Mouse (Mus musculus): ENCODE measurements around the gene Fam71a.

Fam71a gene

GRCm38 (mm10) chr1:191164717-191165116 is at the start of gene Fam71a:
TSS of gene Fam71a (minus strand) at chr1:191164817.
- in situ Hi-C loops (cut with MboI; ENCODE audit: low pct_unique_long_range_greater_than_20kb in 1 of 2, low sequenced_read_pairs in 2 of 2, unreplicated experiment in 1 of 2), result no loop called here

GRCm38 (mm10) chr1:191211096-191211495 is 46.5 kb upstream of the Fam71a start:
- in situ Hi-C loops (cut with MboI; ENCODE audit: low pct_unique_long_range_greater_than_20kb in 1 of 2, low sequenced_read_pairs in 2 of 2, unreplicated experiment in 1 of 2), result no loop called here

GRCm38 (mm10) chr1:191205791-191206190 is 41.2 kb upstream of the Fam71a start:
- in situ Hi-C loops (cut with MboI; ENCODE audit: low pct_unique_long_range_greater_than_20kb in 1 of 2, low sequenced_read_pairs in 2 of 2, unreplicated experiment in 1 of 2), result no loop called here

- in situ Hi-C loops (cut with MboI; ENCODE audit: low pct_unique_long_range_greater_than_20kb in 1 of 2, low sequenced_read_pairs in 2 of 2, unreplicated experiment in 1 of 2), result no loop called here
Measured at GRCm38 (mm10) chr1:191204876-191205275, 40.3 kb upstream of the Fam71a start.

GRCm38 (mm10) chr1:191203496-191203895 is 38.9 kb upstream of the Fam71a start:
- in situ Hi-C loops (cut with MboI; ENCODE audit: low pct_unique_long_range_greater_than_20kb in 1 of 2, low sequenced_read_pairs in 2 of 2, unreplicated experiment in 1 of 2), result no loop called here

GRCm38 (mm10) chr1:191202208-191202952 is 37.8 kb upstream of the Fam71a start:
- in situ Hi-C loops (cut with MboI; ENCODE audit: low pct_unique_long_range_greater_than_20kb in 1 of 2, low sequenced_read_pairs in 2 of 2, unreplicated experiment in 1 of 2), result no loop called here

GRCm38 (mm10) chr1:191200816-191201602 is 36.4 kb upstream of the Fam71a start:
- in situ Hi-C loops (cut with MboI; ENCODE audit: low pct_unique_long_range_greater_than_20kb in 1 of 2, low sequenced_read_pairs in 2 of 2, unreplicated experiment in 1 of 2), result no loop called here

GRCm38 (mm10) chr1:191197916-191198315 is 33.3 kb upstream of the Fam71a start:
- in situ Hi-C loops (cut with MboI; ENCODE audit: low pct_unique_long_range_greater_than_20kb in 1 of 2, low sequenced_read_pairs in 2 of 2, unreplicated experiment in 1 of 2), result no loop called here

- in situ Hi-C loops (cut with MboI; ENCODE audit: low pct_unique_long_range_greater_than_20kb in 1 of 2, low sequenced_read_pairs in 2 of 2, unreplicated experiment in 1 of 2), result no loop called here
Measured at GRCm38 (mm10) chr1:191196016-191196415, 31.4 kb upstream of the Fam71a start.

GRCm38 (mm10) chr1:191193657-191194424 is 29.2 kb upstream of the Fam71a start:
- in situ Hi-C loops (cut with MboI; ENCODE audit: low pct_unique_long_range_greater_than_20kb in 1 of 2, low sequenced_read_pairs in 2 of 2, unreplicated experiment in 1 of 2), result no loop called here

GRCm38 (mm10) chr1:191192751-191193150 is 28.1 kb upstream of the Fam71a start:
- in situ Hi-C loops (cut with MboI; ENCODE audit: low pct_unique_long_range_greater_than_20kb in 1 of 2, low sequenced_read_pairs in 2 of 2, unreplicated experiment in 1 of 2), result no loop called here

- in situ Hi-C loops (cut with MboI; ENCODE audit: low pct_unique_long_range_greater_than_20kb in 1 of 2, low sequenced_read_pairs in 2 of 2, unreplicated experiment in 1 of 2), result no loop called here
Measured at GRCm38 (mm10) chr1:191192213-191192612, 27.6 kb upstream of the Fam71a start.

GRCm38 (mm10) chr1:191189671-191190372 is 25.2 kb upstream of the Fam71a start:
- in situ Hi-C loops (cut with MboI; ENCODE audit: low pct_unique_long_range_greater_than_20kb in 1 of 2, low sequenced_read_pairs in 2 of 2, unreplicated experiment in 1 of 2), result no loop called here

- in situ Hi-C loops (cut with MboI; ENCODE audit: low pct_unique_long_range_greater_than_20kb in 1 of 2, low sequenced_read_pairs in 2 of 2, unreplicated experiment in 1 of 2), result no loop called here
Measured at GRCm38 (mm10) chr1:191186386-191186770, 21.8 kb upstream of the Fam71a start.

GRCm38 (mm10) chr1:191185761-191186385 is 21.3 kb upstream of the Fam71a start:
- in situ Hi-C loops (cut with MboI; ENCODE audit: low pct_unique_long_range_greater_than_20kb in 1 of 2, low sequenced_read_pairs in 2 of 2, unreplicated experiment in 1 of 2), result no loop called here

GRCm38 (mm10) chr1:191184841-191185251 is 20.2 kb upstream of the Fam71a start:
- in situ Hi-C loops (cut with MboI; ENCODE audit: low pct_unique_long_range_greater_than_20kb in 1 of 2, low sequenced_read_pairs in 2 of 2, unreplicated experiment in 1 of 2), result no loop called here

GRCm38 (mm10) chr1:191184066-191184815 is 19.6 kb upstream of the Fam71a start:
- in situ Hi-C loops (cut with MboI; ENCODE audit: low pct_unique_long_range_greater_than_20kb in 1 of 2, low sequenced_read_pairs in 2 of 2, unreplicated experiment in 1 of 2), result no loop called here

Data from mouse embryonic stem cell (cell line).